Mouse (Mus musculus): ENCODE results near the gene Syt17. TPM values are rescaled to one million over a fixed set of nuclear protein-coding genes. Genes with fewer than 3 reads are reported as not detected.

The Syt17 gene
- total RNA-seq, 2 experiments from 2014 or later: 0.25 to 0.52 TPM

DNA sequence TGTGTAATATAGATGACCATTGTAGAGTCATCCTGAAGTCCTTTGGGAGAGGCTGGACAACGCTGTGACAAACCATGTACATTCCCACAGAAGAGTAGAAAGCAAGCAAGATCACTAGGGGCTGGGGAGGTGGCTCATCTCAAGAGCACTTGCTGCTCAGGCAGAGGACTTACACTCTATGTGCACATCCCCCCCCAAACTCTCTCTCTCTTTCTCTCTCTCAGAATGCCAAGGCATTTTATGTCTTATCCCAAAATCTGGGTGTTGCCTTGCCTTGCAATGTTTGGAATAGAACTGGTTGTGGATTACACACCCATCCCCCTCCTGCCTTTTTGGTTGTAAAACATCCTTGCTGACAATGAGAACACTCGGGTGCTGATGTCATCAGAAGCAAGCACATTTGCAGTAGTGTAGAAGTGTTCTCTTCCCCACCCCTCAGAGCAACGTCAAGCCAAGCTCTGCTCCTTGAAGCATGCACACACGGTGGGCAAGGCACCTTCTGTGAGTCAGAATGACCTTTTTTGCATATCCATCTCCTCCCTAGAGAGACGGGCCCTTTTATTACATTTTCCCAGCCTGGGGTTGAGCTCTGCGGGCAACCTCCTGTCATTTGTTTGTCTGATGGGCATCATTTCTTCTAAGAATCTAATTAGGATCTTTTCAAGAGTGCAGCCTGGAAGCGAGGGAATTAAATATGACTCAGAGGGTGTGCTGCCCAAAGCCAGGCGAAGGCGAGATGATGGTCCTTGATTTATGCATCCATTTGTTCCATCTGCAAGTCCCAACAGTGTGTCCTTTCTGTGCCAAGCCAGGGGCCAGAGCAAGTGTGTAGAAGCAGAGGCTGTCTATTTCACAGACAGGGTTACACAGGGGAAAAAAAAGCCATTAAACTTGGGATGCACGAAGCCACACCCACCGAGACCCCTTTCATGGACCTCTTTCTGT lies 15.1 kb upstream of the Syt17 start:
- DNase-seq (ENCODE audit: low spot score): peak; percentile 22

DNA sequence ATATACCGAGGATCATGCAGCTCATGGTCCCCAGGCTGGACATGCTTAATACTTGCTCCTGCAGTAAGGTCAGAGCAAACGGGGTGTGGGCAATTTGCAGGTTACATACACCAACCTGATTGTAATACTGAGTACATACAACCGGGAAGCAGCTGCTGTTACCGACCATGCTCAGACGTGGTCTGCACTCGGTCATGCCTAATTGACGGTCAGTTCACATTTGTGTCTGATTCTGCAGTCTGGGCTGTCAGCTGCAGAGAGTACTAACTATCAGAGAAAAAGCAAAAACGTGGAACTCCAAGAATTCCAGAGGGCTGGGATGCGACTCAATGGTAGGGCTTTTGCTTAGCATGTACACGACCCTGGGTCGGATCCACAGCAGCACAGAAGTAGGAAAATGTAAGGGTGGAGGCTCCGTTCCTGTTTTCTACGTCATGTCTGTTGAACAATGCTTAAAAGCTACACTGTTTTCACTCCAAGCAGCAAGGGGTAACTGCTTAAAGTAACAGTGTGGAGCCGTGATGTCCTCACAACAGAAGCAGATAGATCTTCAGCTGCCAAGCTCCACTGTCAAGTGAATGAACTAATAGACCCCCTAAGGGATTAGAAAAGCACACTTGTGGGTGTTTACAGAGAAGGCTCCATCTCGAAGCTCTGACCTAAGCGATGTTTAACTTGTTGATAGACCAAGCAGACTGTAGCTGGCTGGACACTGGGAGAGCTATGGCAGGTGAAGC lies 13.5 kb upstream of the Syt17 start:
- no peak for DNase-seq (ENCODE audit: low spot score)

DNA sequence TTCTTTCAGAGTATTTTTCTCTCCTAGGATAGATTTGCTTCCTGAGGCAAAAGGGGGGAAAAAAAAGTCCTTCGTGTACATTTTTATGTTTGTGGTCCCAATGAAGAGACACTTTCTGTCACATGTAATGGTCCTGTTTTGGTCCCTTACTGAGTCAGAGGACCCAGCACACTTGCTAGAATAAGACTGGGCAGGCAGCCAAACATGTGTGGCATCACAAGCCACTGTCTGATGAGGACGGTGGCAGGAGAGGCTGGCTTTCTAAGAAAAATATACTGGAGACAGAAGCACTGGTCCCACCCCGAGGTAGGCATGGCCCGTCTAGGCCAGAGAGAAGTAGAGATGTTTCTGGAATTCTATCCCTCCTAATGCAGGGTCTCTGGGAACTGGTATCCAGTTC lies 5.7 kb upstream of the Syt17 start:
- DNase-seq (ENCODE audit: low spot score): no peak

DNA sequence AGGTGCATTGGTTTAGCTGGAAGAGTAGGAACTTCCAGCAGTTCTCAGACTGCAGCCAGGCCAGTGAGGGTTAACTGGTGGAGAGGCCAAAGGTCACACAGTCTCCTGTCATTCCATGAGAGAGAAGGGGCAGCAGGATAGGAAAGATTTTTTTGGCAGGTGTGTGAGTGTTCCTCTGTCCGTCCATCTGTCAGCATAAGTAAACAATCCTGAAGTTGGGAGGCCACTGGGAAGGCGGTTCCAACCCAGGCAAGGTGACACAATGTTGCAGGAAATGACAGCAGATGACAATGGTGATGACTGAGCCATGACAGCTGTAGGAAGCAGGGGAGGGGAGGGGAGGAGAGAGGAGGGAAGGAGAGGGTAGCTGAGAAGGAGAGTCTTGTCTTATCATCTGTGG lies 4.9 kb upstream of the Syt17 start:
- DNase-seq (ENCODE audit: low spot score): no peak

DNA sequence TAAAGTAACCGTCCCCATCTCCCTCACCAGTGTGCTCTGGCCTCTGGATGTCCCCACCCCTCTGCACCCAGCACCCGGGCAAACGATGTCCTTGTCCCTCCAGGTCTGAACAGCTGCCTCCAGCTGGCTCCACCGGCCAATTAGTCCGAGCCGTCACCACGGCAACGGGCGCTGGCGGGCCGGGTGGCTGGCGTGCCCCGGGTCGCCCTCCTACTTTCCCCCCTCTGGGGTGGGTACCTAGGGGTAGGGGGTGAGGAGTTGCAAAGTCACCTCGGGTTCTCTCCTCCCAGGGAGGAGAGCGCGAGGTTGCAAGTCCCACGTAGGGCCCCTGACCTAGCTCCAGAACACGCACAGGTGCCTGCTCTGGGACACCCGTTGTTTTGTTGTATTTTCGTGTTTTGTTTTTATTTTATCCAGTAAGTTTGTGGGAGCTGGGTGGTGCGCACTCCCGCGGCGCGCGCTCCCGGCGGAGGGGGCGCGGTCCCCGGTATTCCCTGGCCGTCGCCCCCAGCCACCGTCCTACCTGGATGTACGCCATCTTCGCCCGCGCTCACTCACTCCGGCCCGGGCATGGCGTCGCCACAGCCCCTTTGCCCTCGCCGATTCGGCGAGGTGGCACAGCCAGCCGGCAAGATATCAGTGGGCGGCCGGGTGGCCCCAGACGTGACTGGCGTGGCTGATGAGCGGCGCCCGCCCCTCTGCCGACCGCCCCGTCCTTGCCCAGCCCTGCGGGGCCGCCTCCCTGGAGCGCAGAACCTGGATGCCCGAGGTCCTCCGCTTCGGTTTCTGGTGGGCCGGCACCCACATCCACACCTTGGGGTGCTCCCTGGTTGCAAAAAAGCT lies 510 bp downstream of the Syt17 start:
- DNase-seq (ENCODE audit: low spot score): no peak

DNA sequence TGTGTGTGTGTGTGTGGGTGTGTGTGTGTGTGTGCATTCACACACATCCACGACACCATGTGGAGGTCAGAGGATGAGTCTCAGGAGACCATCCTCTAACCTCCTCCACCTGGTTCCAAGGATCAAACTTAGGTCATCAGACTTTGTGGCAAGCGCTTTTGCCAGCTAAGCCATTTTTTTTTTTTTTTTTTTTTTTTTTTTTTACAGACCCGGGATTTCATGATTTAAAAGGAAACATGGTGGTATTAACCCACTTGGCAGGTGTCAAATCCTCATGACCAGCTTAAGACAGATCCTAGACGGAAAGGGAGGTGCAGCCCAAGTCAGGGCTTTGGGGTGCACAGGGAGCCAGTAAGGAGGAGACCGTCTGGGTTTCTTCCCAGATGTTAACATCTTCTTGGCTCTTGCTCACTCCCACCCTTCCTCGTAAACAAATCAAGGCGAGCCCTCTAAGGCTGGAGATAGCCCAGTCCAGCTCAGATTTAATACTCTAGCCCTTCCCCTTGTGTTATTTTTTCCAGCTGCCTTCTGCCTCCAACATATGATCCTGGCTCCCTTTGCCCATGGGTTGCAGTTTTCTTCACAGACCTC lies 4.0 kb downstream of the Syt17 start:
- DNase-seq (ENCODE audit: low spot score): no peak

DNA sequence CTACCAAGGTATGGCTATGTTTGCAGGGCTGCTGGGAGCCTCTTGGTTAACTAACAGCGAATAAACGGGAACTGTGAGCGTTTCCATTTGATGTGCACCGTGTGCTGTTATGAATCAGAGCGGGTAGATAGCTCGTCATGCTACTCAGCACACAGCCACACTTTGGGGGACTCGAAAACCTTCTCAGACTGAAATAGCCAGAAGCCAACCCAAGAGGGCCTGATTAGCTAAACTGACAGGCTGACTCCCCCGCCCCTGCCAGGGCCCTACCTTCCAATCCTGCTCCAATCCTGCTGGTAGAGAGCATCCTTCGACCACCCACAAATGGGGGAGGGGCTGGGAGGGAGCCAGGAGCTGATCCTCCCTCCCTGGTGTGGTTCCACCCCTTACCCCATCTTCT lies 4.7 kb downstream of the Syt17 start:
- DNase-seq (ENCODE audit: low spot score): no peak

DNA sequence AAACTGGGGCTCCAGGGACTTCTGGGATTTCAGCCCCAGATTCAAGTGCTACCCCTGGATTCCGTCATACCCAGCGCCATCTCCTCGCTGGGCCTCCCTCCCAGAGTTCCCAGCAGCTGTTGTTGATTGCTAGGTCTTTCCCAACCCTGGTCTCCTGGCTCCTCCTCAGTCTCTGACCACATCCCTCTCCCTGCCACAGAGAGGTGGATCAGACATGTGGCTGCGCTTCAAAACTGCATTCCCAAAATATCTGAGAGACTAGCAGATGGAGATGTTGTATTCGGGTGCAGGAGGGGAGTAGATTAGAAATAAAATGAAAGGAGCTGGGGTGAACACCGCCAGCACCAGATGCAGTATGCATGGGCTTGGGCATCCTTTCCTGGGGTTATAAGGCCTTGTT lies 6.5 kb downstream of the Syt17 start:
- DNase-seq (ENCODE audit: low spot score): peak; percentile 64

DNA sequence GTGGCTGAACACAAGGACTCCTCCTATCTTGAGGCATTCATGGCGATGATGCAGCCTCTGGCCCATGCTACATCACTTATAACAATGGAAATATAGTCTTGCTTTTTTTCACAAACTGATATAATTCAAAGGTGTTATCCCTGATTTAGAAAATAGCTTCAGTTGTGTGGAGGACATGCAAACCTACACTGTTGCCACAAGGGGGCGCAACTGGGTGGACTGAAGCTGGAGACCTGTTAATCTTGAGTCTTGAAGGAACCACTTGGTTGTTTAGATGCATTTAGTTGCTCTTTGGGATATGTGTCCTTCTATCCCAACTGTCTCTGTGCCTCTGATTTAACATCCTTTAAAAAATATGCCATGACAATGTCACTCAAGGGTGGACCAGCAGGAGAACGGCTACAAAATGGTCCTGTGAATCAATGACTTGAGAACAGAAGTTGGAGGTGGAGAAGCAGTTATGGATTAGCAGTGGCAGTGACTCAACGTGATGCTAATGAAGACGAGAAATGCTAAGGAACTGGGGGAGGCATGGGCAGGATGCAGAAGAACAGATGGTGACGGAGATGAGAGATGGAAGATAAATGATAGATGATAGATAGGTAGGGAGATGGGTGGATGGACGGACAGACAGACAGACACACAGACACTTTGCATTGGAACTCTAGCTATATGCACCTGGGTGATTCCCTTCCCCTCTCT lies 10.8 kb downstream of the Syt17 start:
- DNase-seq (ENCODE audit: low spot score): peak; percentile 21

DNA sequence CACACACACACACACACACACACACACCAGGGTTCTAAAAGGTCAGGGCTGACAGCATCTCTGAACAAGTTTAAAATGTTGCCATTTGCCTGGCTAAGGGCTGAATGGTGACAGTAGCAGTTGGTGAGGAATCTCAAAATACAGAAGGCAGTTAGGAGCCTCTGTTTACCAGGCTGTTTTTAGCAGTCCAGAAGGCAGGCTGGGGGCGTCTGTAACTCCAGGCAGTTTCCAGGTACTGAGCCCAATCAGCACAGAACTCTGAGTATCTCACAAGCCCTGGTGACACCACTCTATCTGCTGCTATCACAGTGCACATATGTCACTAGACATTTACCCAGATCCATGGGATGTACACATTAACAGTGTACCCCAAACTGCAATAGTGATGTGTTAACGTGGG lies 19.1 kb downstream of the Syt17 start:
- no peak for DNase-seq (ENCODE audit: low spot score)

DNA sequence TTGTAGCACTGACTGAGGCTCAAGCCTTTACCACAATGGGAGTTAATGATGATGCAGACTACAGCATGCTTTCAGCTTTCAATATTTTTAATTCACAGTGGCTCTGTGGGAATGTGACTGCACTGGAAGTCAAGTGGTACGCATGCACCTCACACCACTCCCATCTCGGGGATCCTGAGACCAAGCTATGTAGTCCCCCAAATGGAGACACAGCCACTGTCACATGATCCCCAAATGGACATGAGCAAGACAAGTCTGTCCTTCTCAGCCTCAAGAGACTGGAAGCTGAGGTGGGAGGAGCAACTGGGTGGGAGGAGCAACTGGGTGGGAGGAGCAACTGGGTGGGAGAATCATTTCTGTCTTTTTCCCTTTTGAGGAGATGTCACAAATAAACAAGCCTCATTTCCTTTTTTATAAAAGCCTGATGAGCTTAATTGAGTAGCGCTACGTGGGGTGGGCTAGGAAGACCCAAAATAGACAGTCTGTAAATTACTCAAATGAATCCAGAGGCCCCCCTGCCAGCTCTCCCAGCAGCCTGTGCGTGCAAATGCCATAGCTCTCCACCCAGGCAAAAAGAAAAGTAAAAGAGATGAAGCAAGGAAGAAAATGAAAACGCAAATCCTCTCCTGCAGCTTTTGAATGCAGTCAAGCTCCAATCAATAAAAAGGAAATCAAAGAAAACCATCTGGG lies 28.4 kb downstream of the Syt17 start:
- DNase-seq (ENCODE audit: low spot score): no peak

DNA sequence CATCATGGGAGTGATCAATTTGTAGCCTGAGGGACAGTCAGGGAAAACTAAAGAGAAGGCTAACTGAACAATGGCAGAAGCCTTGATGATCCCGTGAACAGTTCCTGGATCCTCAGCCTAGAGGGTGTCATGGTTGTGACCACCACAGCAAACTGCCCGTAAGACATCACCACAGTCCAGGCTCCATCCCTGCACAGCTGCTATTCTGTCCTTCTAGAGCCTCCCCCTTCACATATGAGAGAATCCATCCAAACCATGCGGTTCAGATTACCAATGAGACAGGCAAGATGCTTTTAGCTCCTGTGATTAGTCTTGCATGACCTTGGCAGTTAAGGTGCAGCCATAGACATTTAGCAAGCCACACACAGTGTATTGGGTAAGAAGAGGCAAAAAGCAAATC lies 33.8 kb downstream of the Syt17 start:
- no peak for DNase-seq (ENCODE audit: low spot score)

DNA sequence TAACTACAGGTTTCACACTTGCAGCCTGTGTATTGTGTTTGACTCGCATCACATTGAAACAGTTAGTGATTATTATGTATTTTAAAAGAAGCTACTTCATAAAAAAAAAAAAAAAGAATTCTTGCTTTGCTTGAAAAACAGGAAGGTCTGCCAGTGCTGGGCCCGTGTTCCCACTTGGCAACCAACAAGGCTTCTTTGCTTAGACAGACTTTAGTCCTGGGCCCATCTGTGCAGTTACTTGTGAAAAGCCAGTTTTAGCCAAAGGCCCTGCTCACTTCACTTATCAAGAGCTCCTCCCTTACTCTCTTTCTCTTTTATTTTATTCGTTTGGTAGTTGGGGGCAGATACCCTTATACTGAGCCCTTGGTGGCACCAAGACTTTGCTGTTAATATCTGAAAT lies 36.1 kb downstream of the Syt17 start:
- DNase-seq (ENCODE audit: low spot score): no peak

DNA sequence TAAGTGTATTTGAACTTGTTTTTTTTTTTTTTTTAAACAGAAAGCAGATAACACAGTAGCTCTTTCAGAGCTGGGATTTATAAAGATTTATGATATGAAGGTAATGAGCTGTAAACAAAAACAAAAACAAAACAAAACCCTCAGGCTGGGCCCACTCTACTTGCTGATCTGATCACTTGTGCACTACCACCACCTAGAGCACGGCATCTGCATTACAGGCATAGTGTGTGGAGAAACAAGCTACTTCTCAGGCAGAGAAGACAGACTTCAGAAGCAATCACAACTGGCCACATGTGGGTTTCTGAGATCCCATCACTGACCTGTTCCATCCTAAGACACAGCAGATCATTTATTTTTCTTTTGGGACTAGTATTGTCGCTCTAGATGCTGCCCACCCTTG lies 38.6 kb downstream of the Syt17 start:
- peak; percentile 34 for DNase-seq (ENCODE audit: low spot score)

DNA sequence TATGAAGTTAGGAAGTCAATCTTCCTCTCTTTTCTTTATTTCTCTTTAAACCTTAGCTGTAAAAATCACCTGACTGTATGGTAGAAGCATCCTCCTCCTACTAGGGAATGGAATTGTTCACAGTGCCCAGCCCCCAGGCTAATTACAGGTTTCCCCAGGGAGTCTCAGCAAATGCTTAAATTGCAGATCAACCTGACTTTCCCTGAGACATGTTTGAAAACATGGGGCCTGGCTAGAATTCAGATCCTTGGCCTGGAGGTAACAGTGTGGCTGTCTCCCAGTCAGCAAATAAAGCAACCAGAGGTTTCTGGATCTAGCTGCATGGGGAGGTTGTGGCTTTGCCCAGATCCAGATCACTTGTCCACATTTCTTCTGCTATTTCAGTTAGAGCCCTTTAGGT lies 42.8 kb downstream of the Syt17 start:
- no peak for DNase-seq (ENCODE audit: low spot score)

DNA sequence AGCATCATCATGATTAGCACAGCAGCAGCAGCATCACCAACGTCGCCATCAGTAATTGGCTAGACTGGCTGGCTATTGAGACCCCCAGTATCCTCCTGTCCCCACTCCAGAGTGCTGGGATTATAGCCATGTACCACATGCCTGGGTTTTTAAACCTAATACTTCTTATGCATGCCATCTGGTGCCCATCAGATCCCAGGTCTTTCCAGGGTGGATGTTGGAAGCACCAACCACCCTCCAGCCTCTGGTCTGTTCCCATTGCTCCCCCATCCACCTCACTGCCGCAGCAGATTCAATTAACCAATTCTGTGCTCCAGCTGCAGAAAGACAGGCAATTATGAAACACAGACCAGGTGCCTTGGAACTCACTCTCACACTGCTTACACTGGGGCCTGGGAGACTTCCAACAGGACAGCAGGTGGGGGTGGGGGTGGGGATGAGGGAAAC lies 45.4 kb downstream of the Syt17 start:
- DNase-seq (ENCODE audit: low spot score): no peak

DNA sequence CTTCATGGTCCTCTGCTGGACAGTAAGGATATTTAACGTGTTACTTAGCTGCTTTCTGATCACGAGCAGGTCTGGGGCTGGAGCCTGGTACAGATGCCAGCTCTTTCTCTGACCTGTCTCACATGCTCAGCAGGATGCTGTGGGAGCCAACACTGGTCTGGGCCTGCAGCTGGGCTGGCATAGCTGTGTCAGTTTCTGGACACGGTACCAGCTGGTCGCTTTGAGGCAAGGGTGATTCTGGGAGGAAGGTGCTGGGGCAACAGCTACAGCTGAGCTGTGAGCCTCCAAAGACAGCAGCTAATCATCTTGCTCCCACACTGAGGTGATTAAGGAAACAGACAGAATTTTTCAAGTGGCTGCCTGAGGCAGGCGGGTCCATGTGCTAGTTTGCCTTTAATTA lies 46.1 kb downstream of the Syt17 start:
- DNase-seq (ENCODE audit: low spot score): peak; percentile 2

DNA sequence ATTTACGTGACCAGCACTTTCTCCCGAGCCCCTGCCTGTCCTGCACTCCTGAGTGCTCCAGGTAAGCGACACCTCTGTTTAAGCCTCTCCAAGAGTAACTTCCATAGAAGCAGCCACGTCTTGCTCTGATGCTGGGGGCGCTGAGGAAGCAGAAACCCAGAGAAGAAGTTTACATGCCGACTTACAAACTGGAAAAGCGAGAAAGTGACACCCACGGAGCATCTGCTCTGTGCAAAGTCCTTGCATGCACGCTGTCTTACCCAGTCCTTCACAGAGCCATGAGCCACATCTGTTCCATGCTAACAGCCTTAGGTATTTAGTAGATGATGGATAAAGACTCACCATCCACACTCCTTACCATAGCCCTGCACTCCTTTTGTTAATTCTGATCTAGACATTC lies 48.3 kb downstream of the Syt17 start:
- no peak for DNase-seq (ENCODE audit: low spot score)

DNA sequence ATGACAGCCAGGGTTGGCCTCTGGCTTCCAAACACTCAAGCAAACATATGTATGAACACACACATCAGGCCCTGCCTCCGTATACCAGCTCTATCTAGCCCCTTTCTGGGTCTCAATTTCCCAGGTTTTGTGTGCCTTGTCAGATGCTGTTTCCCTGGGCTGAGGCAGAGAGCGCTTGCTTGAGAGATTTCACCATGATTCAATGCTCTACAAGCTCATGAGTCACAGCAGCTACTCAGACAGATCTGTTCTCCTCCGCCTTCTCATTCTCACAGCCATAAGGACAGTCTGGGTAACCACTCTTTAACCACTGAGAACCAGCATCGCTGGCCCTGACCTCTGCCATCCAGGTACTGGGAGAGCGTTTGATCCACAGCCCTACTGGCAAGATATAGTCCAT lies 57.3 kb downstream of the Syt17 start:
- DNase-seq (ENCODE audit: low spot score): no peak

DNA sequence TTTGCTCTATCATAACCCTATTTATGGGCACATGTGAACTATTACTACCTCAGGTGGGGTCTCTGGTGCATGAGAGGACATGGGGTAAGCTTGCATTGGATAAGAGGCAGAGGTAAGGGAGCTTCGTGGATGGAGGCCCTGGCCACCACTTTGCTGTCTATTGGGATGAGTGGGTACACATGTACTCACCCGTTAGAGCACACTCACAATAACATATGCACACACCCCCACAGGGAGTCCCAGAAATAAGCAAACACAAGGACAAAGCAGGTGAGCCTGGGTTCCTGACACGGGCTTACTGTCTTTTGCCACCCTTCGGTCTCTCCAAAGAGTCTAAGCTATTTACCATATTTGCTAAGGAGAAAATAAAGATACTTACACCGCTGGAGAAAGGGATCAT lies 67.0 kb downstream of the Syt17 start:
- DNase-seq (ENCODE audit: low spot score): no peak

Data from gastrocnemius, adult 18-20 months (tissue).